Mouse (Mus musculus) hindbrain, embryonic 11.5 days (tissue): ENCODE data around the gene Fhad1. TPM values are rescaled to one million over a fixed set of nuclear protein-coding genes. Genes with fewer than 3 reads are reported as not detected.
"Not testable (repeated sequence)": the region's sequence is repeated elsewhere in the genome, so short reads cannot be mapped to it uniquely, and the experiment has no call there.

ENCODE experiments used
- ATAC-seq: fragments of 200-750 bp; cut with Nextera tagmentation; 2 replicates; pipeline ENCODE4 v1.8.0; 2017; ENCODE audit warnings: mild to moderate bottlenecking, moderate TSS enrichment, moderate library complexity; ENCODE audit not compliant: low FRiP score
- DNase-seq: peaks from one replicate; pipeline ENCODE4 v3.0.0-alpha.2; 2015; ENCODE audit warnings: low spot score
- H3K27ac ChIP-seq: fragments of 300-500 bp; sonication (generic); 2 replicates; pipeline ENCODE4 v1.5.1; 2014; ENCODE audit warnings: mild to moderate bottlenecking, low read depth, low read length
- H3K27me3 ChIP-seq: fragments of 300-500 bp; sonication (generic); 2 replicates; pipeline ENCODE4 v1.6.1; 2014; ENCODE audit warnings: mild to moderate bottlenecking, low read length, moderate library complexity, mixed read lengths; ENCODE audit not compliant: control insufficient read depth, insufficient read depth
- H3K36me3 ChIP-seq: fragments of 300-500 bp; sonication (generic); 2 replicates; pipeline ENCODE4 v1.6.1; 2014; ENCODE audit warnings: mild to moderate bottlenecking, low read length, moderate library complexity, mixed read lengths; ENCODE audit not compliant: control insufficient read depth, insufficient read depth
- H3K4me1 ChIP-seq: fragments of 300-500 bp; sonication (generic); replicated peaks from 2 replicates; pipeline ENCODE4 v1.6.1; 2014; ENCODE audit warnings: low read length, mixed read lengths; ENCODE audit not compliant: control insufficient read depth, insufficient read depth
- H3K4me2 ChIP-seq: fragments of 300-500 bp; sonication (generic); replicated peaks from 2 replicates; pipeline ENCODE4 v1.6.1; 2014; ENCODE audit warnings: mild to moderate bottlenecking, low read depth, low read length
- H3K4me3 ChIP-seq: fragments of 300-500 bp; sonication (generic); 2 replicates; pipeline ENCODE4 v1.5.1; 2014; ENCODE audit warnings: low read depth, low read length
- H3K9ac ChIP-seq: fragments of 300-500 bp; sonication (generic); 2 replicates; pipeline ENCODE4 v1.6.1; 2014; ENCODE audit warnings: low read depth, low read length
- H3K9me3 ChIP-seq: fragments of 300-500 bp; sonication (generic); 2 replicates; pipeline ENCODE4 v1.6.1; 2016; ENCODE audit warnings: low read length; ENCODE audit not compliant: control insufficient read depth
- WGBS: fragments of 180-500 bp; shearing (Covaris S2); extraction: QIAGEN DNeasy Blood & Tissue Kit; methylation state at CpG from one replicate; pipeline ENCODE4 v1.1.7; 2014; 5-methylcytosine and 5-hydroxymethylcytosine counted together
- polyA plus RNA-seq: library from polyadenylated mRNA; unstranded; fragments of >200 nt; fragmentation: Nextera tagmentation; extraction: Ambion mirVana; gene quantifications from 2 replicates; pipeline ENCODE4 v1.2.1, GENCODE M21; 2014

Gene Fhad1
- polyA plus RNA-seq, 1 experiment from 2014 or later, result 3.5 TPM

DNA sequence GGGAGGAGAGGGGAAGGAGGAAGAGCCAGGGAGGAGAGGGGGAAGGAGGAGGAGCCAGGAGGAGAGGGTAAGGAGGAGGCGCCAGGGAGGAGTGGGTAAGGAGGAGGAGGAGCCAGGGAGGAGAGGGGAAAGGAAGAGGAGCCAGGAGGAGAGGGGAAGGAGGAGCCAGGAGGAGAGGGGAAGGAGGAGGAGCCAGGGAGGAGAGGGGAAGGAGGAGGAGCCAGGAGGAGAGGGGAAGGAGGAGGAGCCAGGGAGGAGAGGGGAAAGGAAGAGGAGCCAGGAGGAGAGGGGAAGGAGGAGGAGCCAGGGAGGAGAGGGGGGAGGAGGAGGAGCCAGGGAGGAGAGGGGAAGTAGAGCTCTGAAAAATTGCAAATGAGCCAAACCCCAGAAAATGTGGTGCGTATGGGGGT lies 20.8 kb downstream of the Fhad1 start:
- H3K9me3 ChIP-seq, ATAC-seq, H3K36me3 ChIP-seq, H3K27ac ChIP-seq, H3K27me3 ChIP-seq, H3K4me2 ChIP-seq, H3K9ac ChIP-seq, H3K4me3 ChIP-seq, H3K4me1 ChIP-seq, DNase-seq: not testable (repeated sequence)
- WGBS, result 65% methylated on average over 2 of the region's 2 CpGs

DNA sequence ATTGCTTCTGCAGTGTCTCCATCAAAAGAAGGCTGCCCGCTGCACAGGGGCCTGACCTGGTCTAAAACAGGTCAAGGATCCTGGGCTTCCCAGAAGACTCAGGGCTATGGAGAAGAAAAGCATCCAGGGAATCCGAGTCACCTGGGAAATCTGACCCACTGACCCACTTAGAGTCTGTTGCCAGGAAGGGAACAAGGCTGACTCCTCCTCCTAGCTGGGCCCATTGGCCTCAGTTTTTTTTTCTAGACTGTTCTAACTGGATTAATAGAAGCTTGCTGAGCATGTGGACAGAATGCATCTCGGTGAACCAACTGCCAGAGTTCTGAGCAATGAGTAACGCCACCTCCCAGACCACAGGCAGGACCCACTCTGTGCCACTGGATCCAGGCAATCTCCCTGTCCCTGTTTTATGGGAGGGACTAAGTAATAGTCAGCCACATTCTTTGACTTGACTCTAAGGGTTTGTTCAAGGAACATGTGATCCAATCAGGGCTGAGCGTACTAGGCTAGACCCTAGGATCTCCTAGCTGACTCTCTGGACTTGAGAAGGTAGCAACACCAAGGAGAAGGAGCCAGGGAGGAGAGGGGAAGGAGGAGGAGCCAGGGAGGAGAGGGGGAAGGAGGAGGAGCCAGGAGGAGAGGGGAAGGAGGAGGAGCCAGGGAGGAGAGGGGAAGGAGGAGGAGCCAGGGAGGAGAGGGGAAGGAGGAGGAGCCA lies 21.4 kb downstream of the Fhad1 start:
- Histone ChIP-seq H3K9me3 (no peaks in the 10 kb centered on the region), H3K4me2 (no peak overlapping the region), H3K27ac (no peak overlapping the region), H3K36me3 (no peaks in the 10 kb centered on the region), H3K4me3 (no peak overlapping the region), H3K4me1 (0 out of 2 replicates have a peak, but pooled peaks cover 2% of the 10 kb centered on the region), H3K27me3 (no peaks in the 10 kb centered on the region), H3K9ac (no peak overlapping the region)
- 77% methylated on average over 5 of the region's 5 CpGs for WGBS
- no peak for DNase-seq
- no peak for ATAC-seq

DNA sequence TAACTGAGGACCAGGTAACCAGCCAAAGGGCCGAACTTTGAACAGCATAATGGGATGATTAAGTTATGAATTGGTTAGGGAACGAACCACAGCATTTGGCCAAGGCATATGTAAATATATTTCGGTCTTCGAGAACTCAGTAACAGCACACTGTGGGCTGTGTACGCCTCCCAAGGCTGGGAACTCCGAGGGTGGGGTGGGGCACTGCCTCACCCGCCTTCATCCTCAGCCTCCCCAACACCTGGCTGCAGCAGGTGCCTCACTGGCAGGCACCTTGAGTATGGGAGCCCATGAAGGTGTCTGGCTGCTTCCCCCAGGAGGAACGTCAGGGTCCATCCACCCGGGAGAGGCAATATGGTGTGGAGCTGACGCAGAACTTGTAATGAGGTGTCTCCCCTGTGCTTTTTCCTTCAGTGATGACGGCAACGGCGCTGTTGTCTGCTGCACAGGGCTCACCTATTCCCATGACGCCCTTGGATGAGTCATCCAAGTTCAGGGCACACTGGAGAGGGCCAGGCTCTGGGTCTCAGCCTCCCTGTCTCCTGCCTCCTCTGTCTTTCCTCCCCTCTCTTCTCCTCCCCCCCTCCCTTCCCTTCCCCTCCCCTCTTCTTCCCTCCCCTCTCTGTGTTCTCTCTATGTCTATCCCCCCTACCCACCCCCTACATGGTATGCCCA lies 22.2 kb downstream of the Fhad1 start:
- Histone ChIP-seq H3K9me3 (no peaks in the 10 kb centered on the region), H3K4me3 (no peak overlapping the region), H3K36me3 (no peaks in the 10 kb centered on the region), H3K27ac (no peak overlapping the region), H3K4me2 (no peak overlapping the region), H3K9ac (no peak overlapping the region), H3K4me1 (no peaks in the 10 kb centered on the region), H3K27me3 (no peaks in the 10 kb centered on the region)
- 85% methylated on average over 14 of the region's 14 CpGs for WGBS
- no peak for ATAC-seq
- DNase-seq, result no peak

- Histone ChIP-seq H3K9me3 (no peaks in the 10 kb centered on the region), H3K36me3 (no peaks in the 10 kb centered on the region), H3K4me3 (no peak overlapping the region), H3K4me1 (no peaks in the 10 kb centered on the region), H3K27me3 (no peaks in the 10 kb centered on the region), H3K9ac (no peak overlapping the region), H3K4me2 (no peak overlapping the region), H3K27ac (no peak overlapping the region)
- no peak for DNase-seq
- ATAC-seq, result no peak
- WGBS, result 100% methylated on average over 1 of the region's 1 CpGs
Observed at GRCm38 (mm10) chr4:141988178-141988577, 26.7 kb downstream of the Fhad1 start.

GRCm38 (mm10) chr4:141983689-141984088 lies 31.2 kb downstream of the Fhad1 start:
- 68% methylated on average over 3 of the region's 3 CpGs for WGBS
- ATAC-seq (no peak), DNase-seq (no peak)
- Histone ChIP-seq H3K27me3 (no peaks in the 10 kb centered on the region), H3K36me3 (no peaks in the 10 kb centered on the region), H3K9me3 (no peaks in the 10 kb centered on the region), H3K9ac (no peak overlapping the region), H3K4me2 (no peak overlapping the region), H3K4me1 (no peaks in the 10 kb centered on the region), H3K27ac (no peak overlapping the region), H3K4me3 (no peak overlapping the region)

DNA sequence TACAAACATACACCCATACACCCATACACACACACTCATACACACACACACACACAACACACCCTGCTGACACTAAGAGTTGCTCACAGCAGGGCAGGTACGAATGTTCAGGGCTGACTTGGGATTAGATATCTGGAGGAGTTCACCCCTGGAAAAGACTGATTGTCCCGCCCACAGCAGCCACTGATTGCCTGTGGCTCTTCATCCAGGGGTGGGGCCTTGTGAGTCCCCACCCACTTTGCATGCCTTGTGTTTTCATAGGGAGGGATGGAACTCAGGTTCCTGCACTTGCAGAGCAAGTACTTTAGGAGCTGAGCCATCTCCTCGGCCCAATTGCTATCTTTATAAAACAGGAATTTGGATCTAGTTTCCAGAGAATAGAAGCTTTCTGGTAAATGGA lies 33.4 kb downstream of the Fhad1 start:
- H3K27ac ChIP-seq, result no peak overlapping the region
- no peaks in the 10 kb centered on the region for H3K9me3 ChIP-seq
- no peaks in the 10 kb centered on the region for H3K36me3 ChIP-seq
- ATAC-seq (no peak), DNase-seq (no peak)
- H3K4me1 ChIP-seq, result no peaks in the 10 kb centered on the region
- no peak overlapping the region for H3K4me3 ChIP-seq
- 72% methylated on average over 3 of the region's 3 CpGs for WGBS
- H3K9ac ChIP-seq, result no peak overlapping the region
- no peaks in the 10 kb centered on the region for H3K27me3 ChIP-seq
- H3K4me2 ChIP-seq, result no peak overlapping the region

GRCm38 (mm10) chr4:141978582-141978981 lies 36.3 kb downstream of the Fhad1 start:
- WGBS, result 77% methylated on average over 11 of the region's 11 CpGs
- Histone ChIP-seq H3K9me3 (no peaks in the 10 kb centered on the region), H3K27me3 (no peaks in the 10 kb centered on the region), H3K4me3 (no peak overlapping the region), H3K27ac (no peak overlapping the region), H3K36me3 (no peaks in the 10 kb centered on the region), H3K4me1 (no peaks in the 10 kb centered on the region), H3K9ac (no peak overlapping the region), H3K4me2 (no peak overlapping the region)
- DNase-seq (no peak), ATAC-seq (no peak)

GRCm38 (mm10) chr4:141977346-141977745 lies 37.5 kb downstream of the Fhad1 start:
- no peaks in the 10 kb centered on the region for H3K27me3 ChIP-seq
- H3K9me3 ChIP-seq, result no peaks in the 10 kb centered on the region
- H3K4me1 ChIP-seq, result no peaks in the 10 kb centered on the region
- DNase-seq (no peak), ATAC-seq (no peak)
- H3K4me3 ChIP-seq, result no peak overlapping the region
- no peaks in the 10 kb centered on the region for H3K36me3 ChIP-seq
- no peak overlapping the region for H3K9ac ChIP-seq
- no peak overlapping the region for H3K4me2 ChIP-seq
- 73% methylated on average over 9 of the region's 9 CpGs for WGBS
- no peak overlapping the region for H3K27ac ChIP-seq

- no peak overlapping the region for H3K4me2 ChIP-seq
- no peaks in the 10 kb centered on the region for H3K36me3 ChIP-seq
- 44% methylated on average over 4 of the region's 4 CpGs for WGBS
- ATAC-seq, result no peak
- H3K4me3 ChIP-seq, result no peak overlapping the region
- no peaks in the 10 kb centered on the region for H3K4me1 ChIP-seq
- no peaks in the 10 kb centered on the region for H3K9me3 ChIP-seq
- peak; percentile 68 for DNase-seq
- H3K9ac ChIP-seq, result no peak overlapping the region
- H3K27me3 ChIP-seq, result no peaks in the 10 kb centered on the region
- H3K27ac ChIP-seq, result no peak overlapping the region
Observed at GRCm38 (mm10) chr4:141976163-141976562, 38.7 kb downstream of the Fhad1 start.
